Comparison of ENCODE assay signal across 8 mouse cellular contexts in genomic region chr6:90466079-90466478, GRCm38 (mm10). TPM values are rescaled to one million over a fixed set of nuclear protein-coding genes. Genes with fewer than 3 reads are reported as not detected.
DNase-seq lines count a peak whose midpoint lies in the region; ATAC-seq and TF ChIP-seq lines count a peak whose summit lies in the region.

No protein-coding gene starts in this region.

- H3K36me3 ChIP-seq in liver, embryonic 14.5 days (replicated peaks; ENCODE audit: control insufficient read depth, insufficient read depth, low read depth), result no peaks in the 10 kb centered on the region
- H3K36me3 ChIP-seq in embryonic facial prominence, embryonic 10.5 days (replicated peaks), result peaks cover 22% of the 10 kb centered on the region

- 55% methylated on average over 10 of the region's 10 CpGs for WGBS in liver, embryonic 14.5 days (ENCODE audit: insufficient replicate concordance)
- WGBS in embryonic facial prominence, embryonic 10.5 days, result 85% methylated on average over 10 of the region's 10 CpGs

- no peak for TF ChIP-seq EP300 in liver, embryonic 14.5 days (IDR thresholded peaks at IDR 0.05; ENCODE audit: low read depth)

- peaks cover 19% of the 10 kb centered on the region for H3K27me3 ChIP-seq in liver, embryonic 14.5 days (ENCODE audit: control insufficient read depth, insufficient read depth, low read length)
- H3K27me3 ChIP-seq in embryonic facial prominence, embryonic 10.5 days (replicated peaks; ENCODE audit: low read depth, poor library complexity, severe bottlenecking), result peaks cover 30% of the 10 kb centered on the region

- H3K4me1 ChIP-seq in liver, embryonic 14.5 days (replicated peaks; ENCODE audit: control insufficient read depth in 2 of 2, insufficient read depth in 2 of 2, low read length in 1 of 2), result peaks cover 0 to 5% of the 10 kb centered on the region in 2 experiments; a peak in 1 of 4 replicates
- peaks cover 32% of the 10 kb centered on the region for H3K4me1 ChIP-seq in embryonic facial prominence, embryonic 10.5 days

- DNase-seq in cerebellum, adult 9-11 months, result peak; percentile 22
- DNase-seq in cerebellum, postnatal 25 days, result no peak
- DNase-seq in urinary bladder, postnatal 14 days (ENCODE audit: low spot score), result peak; percentile 56
- no peak for DNase-seq in urinary bladder, postnatal 4 days (ENCODE audit: low spot score in 2 of 2)
- peak in 1 of 3 experiments; percentile 19 for DNase-seq in liver, embryonic 14.5 days (ENCODE audit: low read depth in 3 of 3, low spot score in 3 of 3)
- DNase-seq in embryonic facial prominence, embryonic 10.5 days (ENCODE audit: low spot score), result no peak
- DNase-seq in frontal cortex, postnatal 36 days (ENCODE audit: low spot score in 2 of 2), result no peak

- no peak for ATAC-seq in liver, embryonic 14.5 days (ENCODE audit: insufficient read depth)
- ATAC-seq in megakaryocyte, adult 5-6 weeks (ENCODE audit: poor library complexity, severe bottlenecking), result no peak

- H3K9me3 ChIP-seq in liver, embryonic 14.5 days (ENCODE audit: control insufficient read depth, low read length), result no peaks in the 10 kb centered on the region
- H3K9me3 ChIP-seq in embryonic facial prominence, embryonic 10.5 days, result no peaks in the 10 kb centered on the region

- no peak overlapping the region for H3K9ac ChIP-seq in liver, embryonic 14.5 days (replicated peaks)

- no peak for TF ChIP-seq CTCF in liver, embryonic 14.5 days (IDR thresholded peaks at IDR 0.05; ENCODE audit: low read depth)

- H3K4me2 ChIP-seq in liver, embryonic 14.5 days (ENCODE audit: low read depth), result peak overlapping the region; percentile 45

- no peak overlapping the region for H3K4me3 ChIP-seq in liver, embryonic 14.5 days (ENCODE audit: insufficient read depth in 1 of 2, low read depth in 2 of 2, low read length in 2 of 2)
- no peak overlapping the region for H3K4me3 ChIP-seq in embryonic facial prominence, embryonic 10.5 days

- no peak overlapping the region for H3K27ac ChIP-seq in liver, embryonic 14.5 days
- no peak overlapping the region for H3K27ac ChIP-seq in embryonic facial prominence, embryonic 10.5 days (replicated peaks)

RNA-seq across cellular contexts. Expression of gene Klf15, which starts 3.7 kb away (rescaled TPM):
- polyA plus RNA-seq in liver, embryonic 14.5 days (2012; rRNA removed), result 7.1 and 7.6 TPM in 2 replicates
- polyA plus RNA-seq in liver, embryonic 14.5 days (2014; fragmentation: Nextera tagmentation; extraction: Ambion mirVana), result 9.9 and 10.2 TPM in 2 replicates
- polyA plus RNA-seq in embryonic facial prominence, embryonic 10.5 days (2016; fragmentation: Nextera tagmentation; extraction: Ambion mirVana), result 6.4 and 7.5 TPM in 2 replicates
- not detected in 2 replicates for total RNA-seq in megakaryocyte, adult 5-6 weeks (2015)
- not detected in 2 replicates for total RNA-seq in megakaryocyte, adult 5-6 weeks (2017)

RNA-seq across cellular contexts. Expression of gene Aldh1l1, which starts 20.1 kb away (rescaled TPM):
- polyA plus RNA-seq in liver, embryonic 14.5 days (2012; rRNA removed), result 8.4 and 9.2 TPM in 2 replicates
- polyA plus RNA-seq in liver, embryonic 14.5 days (2014; fragmentation: Nextera tagmentation; extraction: Ambion mirVana), result 10.6 and 12.5 TPM in 2 replicates
- 1.5 and 2.1 TPM in 2 replicates for polyA plus RNA-seq in embryonic facial prominence, embryonic 10.5 days (2016; fragmentation: Nextera tagmentation; extraction: Ambion mirVana)
- 0.31 and 0.68 TPM in 2 replicates for total RNA-seq in megakaryocyte, adult 5-6 weeks (2015)
- total RNA-seq in megakaryocyte, adult 5-6 weeks (2017), result 0.45 and 0.55 TPM in 2 replicates

RNA-seq across cellular contexts. Expression of gene Cfap100, which starts 37.5 kb away (rescaled TPM):
- 0.01 and 0.18 TPM in 2 replicates for polyA plus RNA-seq in liver, embryonic 14.5 days (2012; rRNA removed)
- 0.06 TPM in 1 of 2 replicates, not detected in the other for polyA plus RNA-seq in liver, embryonic 14.5 days (2014; fragmentation: Nextera tagmentation; extraction: Ambion mirVana)
- 0.76 and 0.99 TPM in 2 replicates for polyA plus RNA-seq in embryonic facial prominence, embryonic 10.5 days (2016; fragmentation: Nextera tagmentation; extraction: Ambion mirVana)
- total RNA-seq in megakaryocyte, adult 5-6 weeks (2015), result not detected in 2 replicates
- total RNA-seq in megakaryocyte, adult 5-6 weeks (2017), result not detected in 2 replicates

Comparison
In these comparisons a context has a peak if more than half of its experiments do, and no peak if none do; other contexts are left out.
1. DNase-seq: peak in cerebellum, adult 9-11 months (single experiment) and urinary bladder, postnatal 14 days (single experiment); none in cerebellum, postnatal 25 days (0 of 2), urinary bladder, postnatal 4 days (0 of 2), embryonic facial prominence, embryonic 10.5 days (single experiment) and frontal cortex, postnatal 36 days (0 of 2).